Mouse (Mus musculus): ENCODE results near the gene Lpcat1.
A peak's percentile ranks its signal among the peaks of the same experiment; 100 is the strongest.

The Lpcat1 gene

DNA sequence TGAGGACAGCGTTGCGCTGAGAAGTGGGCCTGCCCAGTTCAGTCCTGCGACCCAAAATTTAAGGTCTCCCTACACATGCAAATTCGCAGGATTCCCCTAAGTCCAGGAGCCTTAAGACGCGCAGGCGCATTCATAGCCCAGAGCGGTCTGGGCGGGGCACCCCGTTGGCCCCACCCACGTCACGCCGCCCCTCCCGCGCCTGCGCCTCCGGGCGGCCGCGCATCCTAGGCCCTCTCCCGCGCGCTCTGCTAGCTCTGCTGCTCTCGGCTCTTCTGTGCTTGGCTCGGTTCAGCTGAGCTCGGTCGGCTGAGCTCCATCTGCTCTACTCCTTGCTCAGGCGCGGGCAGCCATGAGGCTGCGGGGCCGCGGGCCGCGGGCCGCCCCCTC, at the start of gene Lpcat1:
Gene Lpcat1, plus strand, starts transcription at position 164 of the 387 bp plus-strand sequence.
- DNase-seq, result peak; percentile 95 to 96

DNA sequence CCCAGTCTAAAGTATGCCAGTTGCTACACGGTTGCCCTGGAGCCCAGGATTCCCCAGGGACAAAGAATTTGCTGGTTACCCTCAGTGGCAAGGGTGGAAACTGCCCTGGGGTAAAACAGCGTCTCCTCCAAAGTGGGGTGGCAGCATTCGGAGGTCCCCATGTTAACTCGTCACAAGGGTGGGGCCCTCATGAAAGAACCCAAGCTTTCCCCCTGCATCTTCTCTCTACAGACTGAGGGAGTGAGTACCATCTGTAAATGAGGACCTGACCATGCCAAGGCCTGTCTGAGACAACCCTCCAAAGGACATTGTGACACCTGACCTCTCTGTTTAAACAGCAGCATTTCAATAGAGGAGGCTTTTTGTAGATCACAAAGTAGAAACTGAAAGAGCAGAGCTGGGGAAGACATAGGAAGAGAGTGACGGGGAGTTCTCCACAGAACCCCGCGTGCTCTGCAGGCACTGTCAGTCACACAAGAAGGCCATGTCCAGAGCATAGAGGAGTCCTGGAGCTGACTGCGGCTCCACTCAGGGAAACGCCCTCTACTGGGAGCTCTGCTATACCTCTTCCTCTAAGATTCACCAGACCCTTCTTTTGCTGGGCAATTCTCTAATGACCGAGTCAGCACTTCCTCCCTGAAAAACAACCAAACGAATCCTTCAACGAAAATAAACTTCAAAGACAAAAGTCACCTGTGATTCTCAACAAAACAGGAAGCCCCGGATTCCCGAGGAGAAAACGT, 49.3 kb upstream of the Lpcat1 start:
- peak; percentile 31 to 37 for DNase-seq

DNA sequence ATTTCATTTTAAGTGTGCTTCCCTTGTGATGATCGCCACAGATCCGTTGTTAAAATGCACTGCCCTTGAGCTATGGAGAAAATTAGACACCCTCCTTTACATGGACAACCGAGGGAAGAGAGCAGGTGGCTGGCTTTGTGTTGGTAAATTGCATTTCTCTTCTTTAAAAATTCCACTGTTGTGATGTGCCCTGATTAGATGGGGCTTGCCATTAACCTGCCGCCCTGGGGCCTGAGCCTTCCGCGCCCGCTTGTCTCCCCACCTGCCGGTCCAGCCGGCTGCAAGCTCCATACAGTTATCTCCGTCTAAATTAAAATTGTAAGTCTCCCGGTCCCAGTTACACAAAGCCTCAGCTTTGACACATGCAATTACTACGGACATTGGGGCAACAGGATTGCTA, 48.7 kb upstream of the Lpcat1 start:
- no peak for DNase-seq

- no peak for DNase-seq
Observed at GRCm38 (mm10) chr13:73419244-73419643, 47.8 kb upstream of the Lpcat1 start.

DNA sequence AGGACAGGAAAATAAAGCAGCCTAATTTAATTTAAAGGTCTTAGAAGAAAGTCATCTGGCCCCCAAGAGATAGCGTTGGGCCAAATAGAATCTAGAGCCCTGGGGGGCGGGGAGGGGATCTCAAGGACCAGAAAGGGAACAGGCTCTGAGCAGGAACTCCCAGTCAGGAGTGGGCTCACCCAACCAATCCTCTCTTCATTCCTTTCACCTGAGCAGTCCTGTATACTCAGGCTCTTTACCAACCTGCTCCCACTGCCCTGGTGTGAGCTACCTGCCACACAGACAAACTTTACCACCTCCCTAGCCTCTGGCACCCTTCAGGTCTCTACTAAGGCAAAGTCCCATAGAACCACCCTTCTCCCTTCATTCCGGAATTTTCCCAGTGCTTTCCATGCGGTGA, 44.0 kb upstream of the Lpcat1 start:
- no peak for DNase-seq

DNA sequence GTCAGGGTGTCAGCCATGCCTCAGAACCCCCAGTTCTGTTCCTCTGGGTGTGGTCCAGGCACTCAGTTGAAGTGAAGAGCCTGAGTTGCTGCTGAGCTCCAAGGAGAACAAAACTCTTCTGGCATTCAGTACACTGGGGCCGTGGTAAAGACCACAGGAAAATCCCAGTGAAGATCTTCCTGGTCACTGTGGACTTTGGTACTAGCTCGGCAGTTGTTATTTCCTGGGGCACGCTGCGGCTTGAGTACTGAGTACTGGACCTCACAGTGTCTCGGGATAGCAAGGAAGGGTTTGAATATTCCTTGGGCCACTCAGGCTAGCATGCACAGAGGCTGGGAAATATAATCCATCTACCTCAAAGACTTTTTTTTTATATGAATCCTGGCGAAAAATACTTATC, 42.0 kb upstream of the Lpcat1 start:
- no peak for DNase-seq

DNA sequence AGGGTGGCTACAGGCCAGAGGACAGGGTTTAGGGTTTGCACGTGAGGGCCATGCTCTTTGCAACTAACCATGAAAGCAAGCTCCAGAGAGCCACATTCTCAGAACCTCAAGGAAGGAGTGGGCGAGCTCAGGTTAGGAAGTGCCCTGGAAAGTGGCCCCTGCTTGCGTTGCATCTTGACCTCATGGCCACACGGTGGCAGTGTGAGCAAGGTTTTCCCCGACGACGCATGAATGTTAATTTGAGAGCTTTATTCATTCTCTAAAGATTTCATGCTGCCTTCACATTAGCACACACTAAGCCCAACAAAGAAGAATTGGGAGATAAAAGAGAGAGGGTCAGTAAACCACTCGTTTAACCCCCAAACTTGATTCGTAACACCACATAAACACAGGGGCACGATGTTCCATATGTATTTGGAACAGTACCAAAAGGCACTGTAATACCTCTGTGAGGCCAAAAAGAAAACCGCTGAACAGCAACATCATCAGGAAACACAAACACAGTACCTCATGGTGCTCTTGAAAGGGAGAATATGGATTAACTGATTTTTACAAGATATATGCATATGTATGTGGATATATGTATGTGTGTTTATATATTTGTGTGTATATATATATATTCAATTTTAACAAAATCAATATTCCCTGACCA, 41.0 kb upstream of the Lpcat1 start:
- DNase-seq, result peak; percentile 85

DNA sequence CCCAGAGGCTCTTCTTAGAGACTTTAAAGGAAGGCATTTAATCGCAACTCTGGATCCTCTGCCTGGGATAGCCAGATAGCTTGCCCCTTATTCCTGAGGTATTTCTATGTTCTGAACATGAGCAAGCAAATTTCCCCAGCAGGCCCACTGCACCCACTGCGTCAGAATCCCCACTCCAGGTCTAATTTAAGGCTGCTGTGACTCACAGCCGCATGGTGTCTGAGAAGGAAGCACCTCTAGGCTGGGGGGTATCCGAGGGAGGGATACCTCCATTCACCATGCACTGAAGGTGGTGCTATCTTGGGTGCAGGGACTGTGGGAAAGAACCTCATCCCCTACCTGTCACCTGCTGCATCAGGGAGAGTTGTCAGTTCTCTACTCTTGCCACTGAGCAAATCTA, 40.4 kb upstream of the Lpcat1 start:
- DNase-seq, result no peak

DNA sequence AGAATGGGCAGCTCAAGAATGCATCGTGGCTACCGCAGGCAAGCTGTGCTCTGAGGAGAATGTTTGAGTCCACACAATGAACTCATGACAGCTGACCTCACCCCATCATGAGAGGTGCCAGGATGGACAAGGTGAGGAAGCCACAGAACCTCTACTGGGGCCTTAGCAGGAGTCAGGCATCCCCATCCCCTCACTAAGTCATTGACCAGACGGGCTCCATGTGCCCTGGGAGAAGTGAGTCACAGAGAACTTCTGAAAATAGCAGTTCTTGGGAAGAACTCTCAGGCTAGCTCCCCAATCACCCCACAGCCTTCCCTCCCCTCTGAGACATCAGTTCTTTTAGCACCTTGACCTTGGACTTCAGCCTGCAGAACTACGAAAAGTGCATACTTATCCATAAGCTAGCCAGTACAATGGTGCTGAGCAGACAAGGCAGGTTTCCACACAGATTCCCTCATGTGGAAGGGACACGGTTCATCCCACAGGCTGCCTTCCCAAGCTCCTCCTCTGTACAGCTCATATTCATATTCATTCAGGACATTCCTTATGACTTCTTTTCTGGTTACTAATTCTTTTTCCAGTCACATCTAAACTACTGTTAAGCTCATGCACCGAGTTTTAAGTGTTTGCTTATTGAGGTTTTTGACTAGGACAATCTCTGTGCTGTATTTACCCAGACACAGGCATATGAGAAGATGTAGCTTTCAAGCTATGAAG, 37.2 kb upstream of the Lpcat1 start:
- no peak for DNase-seq

GRCm38 (mm10) chr13:73432466-73433149, 34.4 kb upstream of the Lpcat1 start:
- peak; percentile 23 to 35 for DNase-seq

DNA sequence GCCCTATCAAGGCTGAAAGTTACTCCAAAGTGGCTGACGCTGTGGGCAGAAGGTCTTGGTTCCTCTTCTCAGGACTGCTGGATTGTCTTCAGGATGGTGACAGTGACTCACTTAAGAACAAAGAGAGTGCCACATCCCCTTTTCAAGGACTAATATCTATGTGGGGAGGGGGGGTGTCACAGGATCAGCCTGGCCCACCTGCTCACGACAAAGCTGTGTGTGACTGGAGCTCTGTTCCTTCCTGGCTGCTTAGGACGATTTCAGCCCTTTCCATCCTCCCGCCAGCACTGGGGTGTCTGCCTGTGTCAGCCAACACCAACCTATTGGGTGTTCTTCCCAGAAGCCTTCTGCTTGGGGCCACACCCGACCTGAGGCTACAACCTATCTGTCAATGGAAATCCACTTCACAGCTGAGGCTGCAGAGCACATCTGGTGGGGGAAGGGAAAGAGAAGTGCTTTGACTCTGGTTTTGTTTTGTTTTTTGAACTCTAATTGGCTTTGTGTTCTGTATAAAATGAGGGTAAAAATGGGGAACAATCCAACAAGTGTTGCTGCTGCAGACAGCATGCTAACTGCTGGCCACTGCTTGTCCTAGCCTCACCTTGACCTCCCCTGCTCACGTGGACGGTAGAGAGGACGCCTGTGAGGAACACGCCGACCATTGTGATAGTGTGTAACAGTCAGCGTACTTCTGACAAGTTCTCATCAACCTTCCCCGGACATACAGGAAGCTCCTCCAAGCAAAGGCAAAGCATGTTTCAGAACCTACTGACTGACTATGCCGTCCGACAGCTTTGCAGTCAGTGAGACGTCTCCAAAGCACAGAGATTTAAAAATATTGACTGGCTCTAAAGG, 33.1 kb upstream of the Lpcat1 start:
- DNase-seq, result peak; percentile 66 to 67

GRCm38 (mm10) chr13:73434687-73435086, 32.3 kb upstream of the Lpcat1 start:
- peak; percentile 64 to 75 for DNase-seq

DNA sequence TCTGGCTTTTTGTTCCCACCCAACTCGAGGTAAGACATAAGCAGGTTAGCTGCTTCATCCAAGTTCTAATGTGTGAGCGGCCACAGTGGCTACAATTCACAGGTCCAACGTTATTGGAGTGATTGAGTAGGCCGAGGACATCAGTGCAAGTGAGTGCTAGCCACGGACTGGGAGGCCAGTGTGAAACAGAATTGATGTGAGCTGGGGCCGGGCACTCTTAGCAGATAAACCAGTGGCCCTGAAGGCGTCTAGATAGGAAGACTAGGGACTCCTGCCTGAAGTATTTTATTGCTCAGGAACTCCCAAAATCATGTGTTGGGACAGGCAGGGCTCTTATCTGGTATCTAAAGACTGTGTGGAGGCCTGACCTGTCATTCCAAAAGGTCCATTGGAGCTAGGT, 31.3 kb upstream of the Lpcat1 start:
- DNase-seq, result no peak

GRCm38 (mm10) chr13:73439057-73439456, 27.9 kb upstream of the Lpcat1 start:
- DNase-seq, result no peak

DNA sequence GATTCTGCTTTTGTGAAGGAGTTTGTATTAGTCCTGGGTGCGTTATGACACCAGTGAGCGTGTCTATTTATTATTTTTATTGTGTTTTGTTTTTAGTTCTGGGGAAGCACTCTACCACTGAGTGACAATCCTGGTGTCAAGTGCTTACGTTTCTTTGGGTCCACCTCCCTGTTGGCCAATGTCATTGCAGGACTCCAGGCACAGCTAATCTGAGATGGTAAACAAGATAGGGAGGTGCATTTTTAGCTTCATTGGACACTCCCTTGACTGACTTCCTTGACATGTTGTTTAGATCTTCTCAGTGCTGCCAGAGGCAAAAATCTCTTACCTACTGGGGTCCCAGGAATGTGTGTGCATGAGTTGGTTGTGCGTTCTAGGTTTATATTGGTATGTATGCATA, 26.0 kb upstream of the Lpcat1 start:
- DNase-seq, result no peak

DNA sequence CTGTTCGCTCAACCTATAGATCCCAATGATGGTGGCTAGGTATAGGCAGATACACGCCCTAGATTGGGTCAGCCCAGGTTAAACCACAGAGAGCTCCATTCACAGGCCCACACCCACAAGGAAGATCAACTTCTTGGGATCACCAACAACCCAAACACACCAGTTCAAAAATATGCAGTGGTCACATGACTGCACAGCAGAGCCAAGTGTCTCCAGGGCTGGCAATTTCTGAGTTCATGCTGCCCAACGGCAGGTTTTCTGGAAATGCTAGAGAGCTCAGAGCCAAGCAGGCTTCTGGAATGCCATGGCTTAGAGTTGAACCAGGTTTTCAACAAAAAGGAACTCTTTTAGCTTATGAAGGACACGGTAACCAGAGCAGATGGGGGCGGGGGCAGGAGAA, 25.3 kb upstream of the Lpcat1 start:
- no peak for DNase-seq

DNA sequence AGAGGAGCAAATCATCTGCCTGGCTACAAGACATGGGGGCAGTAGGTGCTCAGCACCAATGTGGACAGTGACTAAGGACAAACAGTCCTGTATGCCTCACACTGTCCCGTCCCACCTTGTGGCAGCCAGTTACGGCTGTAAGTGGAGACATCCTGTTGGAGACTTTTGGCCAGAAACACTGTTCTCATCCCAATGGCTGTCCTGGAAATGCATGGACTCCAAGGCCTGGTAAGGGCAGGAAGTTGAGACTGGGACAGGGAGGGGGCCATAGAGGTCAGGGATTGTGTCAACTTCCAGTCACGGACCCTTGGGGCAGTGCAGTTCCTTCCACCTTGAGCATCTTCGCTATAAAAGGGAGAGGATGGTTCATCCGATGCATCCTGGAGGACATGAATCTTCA, 24.6 kb upstream of the Lpcat1 start:
- DNase-seq, result no peak

GRCm38 (mm10) chr13:73443093-73443821, 23.7 kb upstream of the Lpcat1 start:
- no peak for DNase-seq

DNA sequence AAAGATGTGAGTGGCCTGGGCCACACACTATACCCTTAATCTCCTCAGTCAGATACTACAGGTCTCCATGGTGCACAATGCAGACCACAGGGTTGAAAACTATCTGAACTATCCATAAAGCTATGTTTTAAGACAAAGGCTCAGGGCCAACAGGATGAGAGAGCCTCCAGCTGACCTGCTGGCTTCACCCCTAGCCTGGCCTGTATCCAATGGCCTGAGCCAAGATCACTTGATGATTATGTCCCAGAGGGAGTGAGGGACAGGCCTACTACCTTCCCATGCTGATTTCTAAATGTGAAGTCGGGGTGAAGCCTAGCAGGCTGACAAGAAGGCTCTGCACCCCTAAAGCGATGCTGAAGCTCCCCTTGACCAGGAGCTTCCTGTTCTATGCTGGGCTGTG, 21.9 kb upstream of the Lpcat1 start:
- no peak for DNase-seq

GRCm38 (mm10) chr13:73446076-73446475, 20.9 kb upstream of the Lpcat1 start:
- DNase-seq, result no peak

DNA sequence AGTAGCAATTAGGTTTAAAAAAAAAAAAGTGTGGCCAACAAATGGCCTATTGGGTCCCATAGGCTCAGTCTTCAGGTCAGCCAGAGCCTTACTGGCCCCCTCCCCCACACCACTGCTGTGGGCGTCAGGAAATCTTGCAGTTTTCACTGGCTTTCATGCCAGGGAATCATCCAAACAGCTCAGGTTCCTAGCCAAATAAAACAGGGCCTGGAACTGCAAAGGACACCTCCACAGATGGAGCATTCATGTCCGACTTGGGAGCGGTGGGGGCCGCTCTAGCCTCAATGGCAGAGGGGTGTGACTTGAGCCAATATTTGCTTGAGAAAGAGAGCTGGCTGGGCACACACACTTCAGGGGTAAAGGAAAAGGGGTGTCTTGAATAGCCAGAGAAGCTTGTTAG, 20.5 kb upstream of the Lpcat1 start:
- DNase-seq, result no peak

- DNase-seq, result no peak
Observed at GRCm38 (mm10) chr13:73446943-73447342, 20.1 kb upstream of the Lpcat1 start.

Measured in B cell, adult 2 months (primary cell).